13 mouse cellular contexts compared by ENCODE assay signal in genomic region chr6:13586560-13586959, GRCm38 (mm10). TPM values are rescaled to one million over a fixed set of nuclear protein-coding genes. Genes with fewer than 3 reads are reported as not detected.
DNase-seq lines count a peak whose midpoint lies in the region; ATAC-seq and TF ChIP-seq lines count a peak whose summit lies in the region.
"Had no signal": no experiment of that assay in that cellular context is flagged by ENCODE, and none has a peak within 500 bp of the region (broad histone marks: within the 10 kb centered on the region; RNA-seq: fewer than 3 reads in every experiment).

No protein-coding gene starts in this region.

- peak; percentile 90 for ATAC-seq in kidney, postnatal 0 days (replicated peaks; ENCODE audit: low FRiP score, low read depth)
- peak; percentile 84 for ATAC-seq in liver, embryonic 11.5 days (replicated peaks; ENCODE audit: low FRiP score)
- no peak for ATAC-seq in forebrain, embryonic 15.5 days (replicated peaks)
- ATAC-seq: Patski had no signal

- peaks cover 4% of the 10 kb centered on the region for H3K4me1 ChIP-seq in testis, adult 2 months (ENCODE audit: control insufficient read depth, insufficient read depth, low read length)
- H3K4me1 ChIP-seq in kidney, postnatal 0 days (replicated peaks; ENCODE audit: insufficient read depth, low read length) = no peaks in the 10 kb centered on the region
- H3K4me1 ChIP-seq in liver, embryonic 11.5 days (replicated peaks; ENCODE audit: control insufficient read depth, insufficient read depth, low read length) = peaks cover 11% of the 10 kb centered on the region
- H3K4me1 ChIP-seq in forebrain, embryonic 15.5 days = no peaks in the 10 kb centered on the region
- H3K4me1 ChIP-seq: midbrain, embryonic 10.5 days; neural tube, embryonic 15.5 days had no signal

- no peak for TF ChIP-seq POLR2A in testis, adult 2 months (IDR thresholded peaks at IDR 0.05; ENCODE audit: control insufficient read depth, low read depth, low read length)

- H3K27me3 ChIP-seq in testis, adult 2 months (ENCODE audit: control insufficient read depth, insufficient read depth, low read length) = no peaks in the 10 kb centered on the region
- no peaks in the 10 kb centered on the region for H3K27me3 ChIP-seq in kidney, postnatal 0 days (ENCODE audit: insufficient read depth, low read length)
- H3K27me3 ChIP-seq in liver, embryonic 11.5 days (replicated peaks; ENCODE audit: control insufficient read depth, insufficient read depth, low read length) = no peaks in the 10 kb centered on the region
- H3K27me3 ChIP-seq in forebrain, embryonic 15.5 days = no peaks in the 10 kb centered on the region
- H3K27me3 ChIP-seq: neural tube, embryonic 15.5 days; Patski had no signal

- H3K9ac ChIP-seq in kidney, postnatal 0 days (ENCODE audit: low read depth, low read length) = no peak overlapping the region
- H3K9ac ChIP-seq in liver, embryonic 11.5 days (ENCODE audit: low read depth, low read length) = no peak overlapping the region
- H3K9ac ChIP-seq in forebrain, embryonic 15.5 days (replicated peaks) = no peak overlapping the region
- H3K9ac ChIP-seq: neural tube, embryonic 15.5 days had no signal

- H3K27ac ChIP-seq in testis, adult 2 months (ENCODE audit: control insufficient read depth, insufficient read depth, low read depth, low read length) = peak overlapping the region; percentile 73
- no peak overlapping the region for H3K27ac ChIP-seq in kidney, postnatal 0 days
- peak overlapping the region; percentile 59 for H3K27ac ChIP-seq in liver, embryonic 11.5 days (ENCODE audit: low read depth, low read length)
- no peak overlapping the region for H3K27ac ChIP-seq in forebrain, embryonic 15.5 days (replicated peaks)
- H3K27ac ChIP-seq: midbrain, embryonic 10.5 days; neural tube, embryonic 15.5 days had no signal

- H3K9me3 ChIP-seq in kidney, postnatal 0 days (replicated peaks; ENCODE audit: low read length) = no peaks in the 10 kb centered on the region
- H3K9me3 ChIP-seq in liver, embryonic 11.5 days (ENCODE audit: control insufficient read depth, low read length) = no peaks in the 10 kb centered on the region
- no peaks in the 10 kb centered on the region for H3K9me3 ChIP-seq in forebrain, embryonic 15.5 days
- H3K9me3 ChIP-seq: midbrain, embryonic 10.5 days; neural tube, embryonic 15.5 days had no signal

- no peaks in the 10 kb centered on the region; the same call in 1 of the 2 replicates for H3K36me3 ChIP-seq in testis, adult 2 months (ENCODE audit: control insufficient read depth, insufficient read depth, low read length)
- H3K36me3 ChIP-seq in kidney, postnatal 0 days (ENCODE audit: insufficient read depth, low read length) = peaks cover 13% of the 10 kb centered on the region
- peaks cover 9% of the 10 kb centered on the region; the same call in 1 of the 2 replicates for H3K36me3 ChIP-seq in liver, embryonic 11.5 days (ENCODE audit: control insufficient read depth, insufficient read depth, low read length)
- H3K36me3 ChIP-seq in forebrain, embryonic 15.5 days = peaks cover 24% of the 10 kb centered on the region

- 33% methylated on average over 2 of the region's 2 CpGs for WGBS in kidney, postnatal 0 days
- WGBS in liver, embryonic 11.5 days = 15% methylated on average over 2 of the region's 2 CpGs
- 59% methylated on average over 2 of the region's 2 CpGs for WGBS in forebrain, embryonic 15.5 days

- DNase-seq in testis, postnatal 14 days (ENCODE audit: low spot score) = no peak
- DNase-seq in kidney, postnatal 0 days (ENCODE audit: low spot score) = peak; percentile 16
- peak; percentile 36 for DNase-seq in liver, embryonic 11.5 days (ENCODE audit: low spot score)
- peak; percentile 86 for DNase-seq in yolk sac, embryonic 10.5 days (ENCODE audit: low spot score)
- no peak for DNase-seq in gastrocnemius, adult 8-10 months (ENCODE audit: low spot score in 2 of 2)
- DNase-seq in heart, postnatal 4 days = no peak
- DNase-seq: cerebellum, postnatal 14 days; spleen, adult 18-20 months had no signal

- no peak for TF ChIP-seq CTCF in testis, adult 2 months (IDR thresholded peaks at IDR 0.05; ENCODE audit: control insufficient read depth, insufficient read depth, insufficient replicate concordance, low read depth, low read length)
- no peak for TF ChIP-seq CTCF in kidney, postnatal 0 days (IDR thresholded peaks at IDR 0.05; ENCODE audit: low read depth)

- H3K4me2 ChIP-seq in kidney, postnatal 0 days (ENCODE audit: low read length) = no peak overlapping the region
- H3K4me2 ChIP-seq in liver, embryonic 11.5 days = peak overlapping the region; percentile 29; the same call in 1 of the 2 replicates
- no peak overlapping the region for H3K4me2 ChIP-seq in forebrain, embryonic 15.5 days (replicated peaks)
- H3K4me2 ChIP-seq: neural tube, embryonic 15.5 days had no signal

- no peak overlapping the region for H3K4me3 ChIP-seq in testis, adult 2 months (ENCODE audit: control insufficient read depth, low read depth, low read length)
- H3K4me3 ChIP-seq in kidney, postnatal 0 days (replicated peaks; ENCODE audit: low read depth, low read length) = no peak overlapping the region
- no peak overlapping the region for H3K4me3 ChIP-seq in liver, embryonic 11.5 days (ENCODE audit: low read depth, low read length)
- no peak overlapping the region for H3K4me3 ChIP-seq in forebrain, embryonic 15.5 days
- H3K4me3 ChIP-seq: midbrain, embryonic 10.5 days; neural tube, embryonic 15.5 days had no signal

RNA-seq across cellular contexts. Expression of gene Tmem168, which starts 21.3 kb away (rescaled TPM):
- 4.4 and 5.0 TPM in 2 replicates for polyA plus RNA-seq in testis, adult 2 months (2012; rRNA removed)
- polyA plus RNA-seq in kidney, postnatal 0 days (2015; fragmentation: Nextera tagmentation; extraction: Ambion mirVana) = 33.1 and 36.5 TPM in 2 replicates
- polyA plus RNA-seq in liver, embryonic 11.5 days (2014; fragmentation: Nextera tagmentation; extraction: Ambion mirVana) = 29.1 and 32.3 TPM in 2 replicates
- total RNA-seq in gastrocnemius, adult 8-10 months (2022) = 1 to 10 TPM; 5.8 to 9.6 (median 7.9) TPM
- 26.7 and 28.2 TPM in 2 replicates for polyA plus RNA-seq in forebrain, embryonic 15.5 days (2015; fragmentation: Nextera tagmentation; extraction: Ambion mirVana)
- total RNA-seq in heart, postnatal 4 days (2021) = 10 to 100 TPM; 23.7 to 26.3 TPM

Comparison
In these comparisons a context has a peak if more than half of its experiments do, and no peak if none do; other contexts are left out.
1. H3K27ac ChIP-seq: peak in testis, adult 2 months (single experiment) and liver, embryonic 11.5 days (single experiment); none in kidney, postnatal 0 days (single experiment) and forebrain, embryonic 15.5 days (single experiment).
2. DNase-seq: peak in kidney, postnatal 0 days (single experiment), liver, embryonic 11.5 days (single experiment) and yolk sac, embryonic 10.5 days (single experiment); none in testis, postnatal 14 days (single experiment), gastrocnemius, adult 8-10 months (0 of 2) and heart, postnatal 4 days (single experiment).